Mouse (Mus musculus): ENCODE measurements around the gene Ugcg. TPM values are rescaled to one million over a fixed set of nuclear protein-coding genes. Genes with fewer than 3 reads are reported as not detected.

Ugcg gene
- polyA plus RNA-seq, 1 experiment = 22.3 TPM

DNA sequence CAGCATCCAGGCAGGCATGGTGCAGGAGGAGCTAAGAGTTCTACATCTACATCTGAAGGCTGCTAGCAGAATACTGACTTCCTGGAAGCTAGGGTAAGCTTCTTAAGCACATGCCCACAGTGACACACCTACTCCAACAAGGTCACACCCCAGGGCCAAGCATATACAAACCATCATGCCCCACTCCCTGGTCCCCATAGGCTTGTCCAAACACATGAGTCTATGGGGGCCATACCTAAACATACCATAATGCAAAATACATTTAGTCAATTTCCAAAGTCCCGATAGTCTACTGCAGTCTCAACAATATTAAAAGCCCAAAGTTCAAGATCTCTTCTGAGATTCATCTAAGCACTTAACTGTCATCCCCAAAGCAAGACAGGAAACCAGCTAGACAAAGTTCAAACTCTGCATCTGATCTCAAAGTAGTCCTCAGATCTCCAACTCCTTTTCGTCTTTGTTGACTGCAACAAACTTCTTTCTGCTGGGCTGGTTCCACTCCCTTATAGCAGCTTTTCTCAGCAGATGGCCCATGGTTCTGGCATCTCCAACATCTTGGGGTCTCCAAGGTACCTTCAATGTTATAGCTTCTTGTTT is 21.7 kb upstream of the Ugcg start:
- Histone ChIP-seq H3K4me3 (ENCODE audit: insufficient read depth, low read length) (no peak overlapping the region), H3K27ac (ENCODE audit: insufficient read depth, low read depth, low read length) (no peak overlapping the region), H3K4me1 (ENCODE audit: control insufficient read depth, insufficient read depth, low read length) (peaks cover 13% of the 10 kb centered on the region)
- TF ChIP-seq POLR2A (IDR thresholded peaks at IDR 0.05; ENCODE audit: borderline replicate concordance, low read depth, low read length) (no peak), CTCF (IDR thresholded peaks at IDR 0.05; ENCODE audit: low read depth, low read length) (no peak)

DNA sequence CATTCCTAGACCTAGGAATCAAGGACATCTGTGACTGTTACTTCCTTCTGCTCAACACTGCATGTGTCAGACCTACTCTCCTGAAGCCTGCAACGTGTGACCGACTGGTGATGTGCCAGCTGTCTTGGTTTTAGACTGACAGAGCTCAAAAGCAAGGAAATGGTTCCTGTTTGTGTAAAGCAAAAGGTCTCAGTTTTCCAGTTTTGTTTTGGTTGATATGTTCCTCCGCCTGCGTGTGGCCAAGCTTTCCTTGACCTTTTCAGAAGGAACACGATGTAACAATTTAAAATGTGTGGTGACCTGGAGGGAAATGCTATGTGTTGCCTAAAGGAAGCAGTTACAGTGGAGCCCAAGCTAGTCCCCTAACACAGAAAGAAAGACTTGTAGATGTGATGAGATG is 19.1 kb upstream of the Ugcg start:
- TF ChIP-seq POLR2A (IDR thresholded peaks at IDR 0.05; ENCODE audit: borderline replicate concordance, low read depth, low read length) (no peak), CTCF (IDR thresholded peaks at IDR 0.05; ENCODE audit: low read depth, low read length) (no peak)
- Histone ChIP-seq H3K27ac (ENCODE audit: insufficient read depth, low read depth, low read length) (no peak overlapping the region), H3K4me1 (ENCODE audit: control insufficient read depth, insufficient read depth, low read length) (peaks cover 12% of the 10 kb centered on the region), H3K4me3 (ENCODE audit: insufficient read depth, low read length) (no peak overlapping the region)

DNA sequence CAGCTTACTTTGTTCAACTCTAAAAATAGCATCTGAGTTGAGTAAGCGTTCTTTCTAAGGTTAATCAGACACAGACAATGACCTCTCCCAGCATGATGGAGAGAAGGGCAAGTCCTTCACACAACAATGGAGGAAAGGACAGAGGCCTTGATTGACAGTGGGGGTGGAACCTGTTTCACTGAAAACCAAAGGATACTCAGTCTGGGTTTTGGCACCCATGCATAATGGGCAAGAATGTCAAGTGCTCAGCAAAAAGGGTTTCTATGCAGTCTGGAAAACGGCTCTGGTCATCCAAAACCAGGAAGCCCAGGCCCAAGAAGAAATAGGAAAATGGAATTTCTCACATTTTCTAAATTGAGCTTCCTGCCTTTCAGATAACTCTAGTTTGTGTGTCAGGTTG is 16.4 kb upstream of the Ugcg start:
- TF ChIP-seq POLR2A (IDR thresholded peaks at IDR 0.05; ENCODE audit: borderline replicate concordance, low read depth, low read length) (no peak), CTCF (IDR thresholded peaks at IDR 0.05; ENCODE audit: low read depth, low read length) (no peak)
- Histone ChIP-seq H3K4me1 (ENCODE audit: control insufficient read depth, insufficient read depth, low read length) (peaks cover 17% of the 10 kb centered on the region), H3K27ac (ENCODE audit: insufficient read depth, low read depth, low read length) (no peak overlapping the region), H3K4me3 (ENCODE audit: insufficient read depth, low read length) (no peak overlapping the region)

DNA sequence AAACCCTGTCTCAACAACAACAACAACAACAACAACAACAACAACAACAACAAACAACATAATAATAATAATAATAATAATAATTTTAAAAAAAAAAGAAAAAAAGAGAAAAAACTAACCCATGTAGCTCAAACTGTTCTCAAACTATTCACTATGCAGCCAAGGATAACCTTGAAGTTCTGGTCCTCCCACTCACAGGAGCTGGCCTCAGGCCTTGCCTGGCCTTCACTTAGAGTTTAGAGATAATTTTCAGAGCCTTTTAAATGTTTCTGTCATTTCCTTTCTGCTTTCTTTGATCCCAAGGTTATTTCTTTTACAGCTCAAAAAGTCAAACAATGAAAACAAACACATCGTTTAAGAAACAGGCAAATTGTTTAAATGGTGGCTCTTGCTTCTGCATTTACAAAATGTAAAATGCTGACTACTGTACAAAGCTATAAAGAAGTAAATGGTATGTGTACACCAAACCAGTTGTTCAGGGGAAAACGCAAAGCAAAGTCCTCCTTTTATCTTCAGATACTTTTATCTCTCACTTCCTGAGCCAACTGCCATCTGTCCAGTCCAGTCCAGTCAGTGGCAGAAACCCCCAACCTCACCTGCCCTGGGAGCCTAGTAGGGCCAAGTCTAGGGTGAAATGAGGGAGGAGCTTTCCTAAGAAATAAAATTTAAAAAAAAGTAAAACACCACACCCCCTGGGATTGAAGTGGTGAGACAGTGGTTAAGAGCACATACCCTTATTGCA is 15.7 kb upstream of the Ugcg start:
- Histone ChIP-seq H3K4me3 (ENCODE audit: insufficient read depth, low read length) (no peak overlapping the region), H3K4me1 (ENCODE audit: control insufficient read depth, insufficient read depth, low read length) (peaks cover 20% of the 10 kb centered on the region), H3K27ac (ENCODE audit: insufficient read depth, low read depth, low read length) (no peak overlapping the region)
- TF ChIP-seq CTCF (IDR thresholded peaks at IDR 0.05; ENCODE audit: low read depth, low read length) (no peak), POLR2A (IDR thresholded peaks at IDR 0.05; ENCODE audit: borderline replicate concordance, low read depth, low read length) (no peak)

GRCm38 (mm10) chr4:59175003-59175402 is 14.1 kb upstream of the Ugcg start:
- TF ChIP-seq POLR2A (IDR thresholded peaks at IDR 0.05; ENCODE audit: borderline replicate concordance, low read depth, low read length) (no peak), CTCF (IDR thresholded peaks at IDR 0.05; ENCODE audit: low read depth, low read length) (no peak)
- H3K27ac ChIP-seq (ENCODE audit: insufficient read depth, low read depth, low read length) = no peak overlapping the region
- H3K4me3 ChIP-seq (ENCODE audit: insufficient read depth, low read length) = no peak overlapping the region
- H3K4me1 ChIP-seq (ENCODE audit: control insufficient read depth, insufficient read depth, low read length) = peaks cover 17% of the 10 kb centered on the region

DNA sequence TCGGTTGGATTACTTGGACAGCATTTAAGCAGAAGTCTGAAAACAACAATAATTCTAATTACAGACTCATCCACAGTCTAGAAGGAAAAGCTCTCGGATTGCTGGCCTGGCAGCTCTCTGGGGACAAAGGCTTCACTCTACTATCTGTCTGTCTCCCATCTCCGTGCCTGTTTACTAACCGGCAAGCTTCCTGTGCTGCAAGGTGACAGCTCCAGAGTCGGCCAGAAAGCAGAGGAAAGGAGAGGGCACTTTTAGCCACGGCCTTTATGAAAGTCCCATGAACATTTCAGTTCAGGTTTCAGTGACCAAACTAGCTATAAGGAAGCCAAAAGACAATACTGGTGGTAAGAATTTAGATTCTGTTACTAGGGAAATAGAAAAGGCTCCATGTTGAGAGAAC is 13.1 kb upstream of the Ugcg start:
- TF ChIP-seq POLR2A (IDR thresholded peaks at IDR 0.05; ENCODE audit: borderline replicate concordance, low read depth, low read length) (no peak), CTCF (IDR thresholded peaks at IDR 0.05; ENCODE audit: low read depth, low read length) (no peak)
- H3K27ac ChIP-seq (ENCODE audit: insufficient read depth, low read depth, low read length) = no peak overlapping the region
- H3K4me1 ChIP-seq (ENCODE audit: control insufficient read depth, insufficient read depth, low read length) = peaks cover 15% of the 10 kb centered on the region
- H3K4me3 ChIP-seq (ENCODE audit: insufficient read depth, low read length) = no peak overlapping the region

GRCm38 (mm10) chr4:59177566-59177965 is 11.5 kb upstream of the Ugcg start:
- TF ChIP-seq CTCF (IDR thresholded peaks at IDR 0.05; ENCODE audit: low read depth, low read length) = no peak
- no peak for TF ChIP-seq POLR2A (IDR thresholded peaks at IDR 0.05; ENCODE audit: borderline replicate concordance, low read depth, low read length)
- Histone ChIP-seq H3K4me3 (ENCODE audit: insufficient read depth, low read length) (no peak overlapping the region), H3K4me1 (ENCODE audit: control insufficient read depth, insufficient read depth, low read length) (peaks cover 23% of the 10 kb centered on the region), H3K27ac (ENCODE audit: insufficient read depth, low read depth, low read length) (peak overlapping the region; percentile 52)

DNA sequence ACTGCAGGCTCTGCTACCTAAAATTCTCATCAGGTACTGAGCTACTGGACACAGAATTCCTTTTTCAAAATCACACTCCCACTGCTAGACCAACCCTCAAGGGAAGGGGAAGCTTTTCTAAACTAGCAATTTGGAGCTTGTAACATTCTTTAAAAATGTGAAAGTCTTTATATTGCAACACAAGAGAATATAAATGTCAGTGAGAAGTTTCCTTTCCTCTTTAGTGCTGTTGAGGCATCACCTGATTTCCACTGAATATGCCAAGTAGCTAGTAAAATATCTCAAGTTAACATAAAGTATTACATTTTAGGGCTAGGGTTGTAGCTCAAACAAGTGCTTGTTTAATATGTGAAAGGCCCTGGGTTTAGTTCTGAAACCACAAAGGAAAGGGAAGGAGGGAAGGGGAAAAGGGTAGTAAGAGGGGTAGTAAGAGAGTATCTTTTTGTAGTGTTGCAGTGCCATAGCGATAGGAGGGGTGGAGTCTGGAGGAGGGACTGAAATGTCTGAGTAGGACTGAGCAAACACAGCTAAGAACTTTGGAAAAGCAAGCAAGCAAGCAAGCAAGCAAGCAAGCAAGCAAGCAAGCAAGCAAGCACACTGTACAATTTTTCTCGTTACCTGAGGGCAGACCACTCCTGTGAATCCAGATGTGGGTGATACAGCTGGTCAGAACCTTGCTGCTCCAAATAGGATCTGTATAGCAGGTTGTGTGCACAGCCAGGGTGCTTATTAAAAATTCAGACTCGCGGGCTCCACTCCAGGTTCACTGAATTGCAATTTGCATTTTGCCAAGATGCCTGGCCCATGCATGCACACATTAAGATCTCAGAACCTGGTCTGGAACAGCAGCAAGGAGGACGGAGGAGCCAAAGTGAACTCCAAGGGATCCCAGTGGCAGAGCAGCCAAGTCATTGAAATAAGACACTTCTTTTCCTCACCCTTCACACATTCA is 7.5 kb upstream of the Ugcg start:
- peak overlapping the region; percentile 36 for H3K27ac ChIP-seq (ENCODE audit: insufficient read depth, low read depth, low read length)
- H3K4me3 ChIP-seq (ENCODE audit: insufficient read depth, low read length) = no peak overlapping the region
- TF ChIP-seq CTCF (IDR thresholded peaks at IDR 0.05; ENCODE audit: low read depth, low read length) = no peak
- no peak for TF ChIP-seq POLR2A (IDR thresholded peaks at IDR 0.05; ENCODE audit: borderline replicate concordance, low read depth, low read length)
- H3K4me1 ChIP-seq (ENCODE audit: control insufficient read depth, insufficient read depth, low read length) = peaks cover 20% of the 10 kb centered on the region

DNA sequence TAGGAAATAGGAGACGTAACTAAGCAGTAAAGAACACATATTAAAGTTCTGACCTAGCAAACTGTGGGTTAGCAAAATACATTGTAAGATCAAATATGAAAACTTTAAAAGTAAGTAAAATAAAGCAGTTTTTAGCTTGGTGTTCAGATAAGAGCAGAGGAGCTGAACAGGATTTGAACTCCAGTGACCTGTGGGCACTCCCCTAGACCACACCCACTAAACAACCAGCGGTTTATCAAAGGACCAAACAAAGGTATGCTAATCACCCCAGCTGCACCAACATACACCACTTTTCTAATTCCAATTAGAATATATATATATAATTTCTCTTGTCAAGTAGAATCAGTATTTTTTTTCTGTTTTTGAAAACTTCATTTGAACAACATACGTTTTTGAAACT is 3.4 kb upstream of the Ugcg start:
- no peak for TF ChIP-seq POLR2A (IDR thresholded peaks at IDR 0.05; ENCODE audit: borderline replicate concordance, low read depth, low read length)
- no peak for TF ChIP-seq CTCF (IDR thresholded peaks at IDR 0.05; ENCODE audit: low read depth, low read length)
- no peak overlapping the region for H3K27ac ChIP-seq (ENCODE audit: insufficient read depth, low read depth, low read length)
- H3K4me3 ChIP-seq (ENCODE audit: insufficient read depth, low read length) = no peak overlapping the region
- peaks cover 12% of the 10 kb centered on the region for H3K4me1 ChIP-seq (ENCODE audit: control insufficient read depth, insufficient read depth, low read length)
